Mouse (Mus musculus) cerebellum, adult 18-20 months (tissue): ENCODE measurements at regions not wholly inside any gene's neighbourhood (a gene's known extent, or its start where the extent isn't known, plus 50 kb on each side); places are given as distances from the start of the nearest gene placed in this dataset.
"Not testable (repeated sequence)": the region's sequence is repeated elsewhere in the genome, so short reads cannot be mapped to it uniquely, and the experiment has no call there.

ENCODE experiments used
- DNase-seq, 2 experiments: peaks; one replicate each; pipeline ENCODE4 v3.0.0; 2021

- no peak for DNase-seq
Measured at GRCm38 (mm10) chr9:115426682-115427081, 116.5 kb upstream of the Stt3b start.

DNA sequence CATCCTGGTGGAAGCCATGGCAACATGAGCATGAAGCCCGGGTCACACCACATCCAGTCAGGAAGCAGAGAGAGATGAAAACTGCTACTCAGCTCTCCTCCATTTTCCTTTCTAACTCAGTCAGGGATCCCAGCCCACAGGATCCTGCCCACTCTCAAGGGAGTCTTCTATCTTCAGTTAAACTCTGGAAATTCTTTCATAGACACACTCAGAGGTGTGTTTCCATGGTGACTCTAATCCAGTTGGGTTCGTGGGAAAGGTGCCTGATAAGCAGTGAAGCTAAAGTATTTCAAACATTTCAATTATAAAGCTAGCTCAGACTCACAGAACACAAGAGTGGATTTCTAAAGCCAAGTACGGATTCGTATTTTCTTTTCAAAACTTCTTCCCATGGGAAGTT, 120.0 kb upstream of the Stt3b start:
- DNase-seq: no peak

DNA sequence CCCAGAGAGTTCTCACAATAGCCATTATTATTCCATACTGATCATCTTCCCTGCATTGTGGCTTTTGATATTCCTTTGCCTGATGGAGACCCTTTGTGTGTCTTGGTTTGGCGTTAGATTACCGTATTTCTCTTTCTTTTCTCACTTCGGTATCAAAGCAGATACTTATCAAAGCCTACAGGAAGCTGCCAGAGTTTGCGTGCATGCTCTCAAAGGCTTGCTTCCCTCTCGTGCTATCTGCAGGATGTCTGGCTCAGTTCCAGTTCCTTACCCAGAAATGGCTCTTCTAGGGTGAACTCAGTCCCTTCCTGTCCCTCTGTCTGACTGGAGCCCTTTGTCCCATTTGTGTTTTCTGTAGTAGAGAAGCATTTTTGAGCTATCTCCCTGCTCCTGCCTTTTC, 124.5 kb upstream of the Stt3b start:
- DNase-seq: no peak

- DNase-seq: no peak
Measured at GRCm38 (mm10) chr9:115436301-115436700, 126.1 kb upstream of the Stt3b start.

DNA sequence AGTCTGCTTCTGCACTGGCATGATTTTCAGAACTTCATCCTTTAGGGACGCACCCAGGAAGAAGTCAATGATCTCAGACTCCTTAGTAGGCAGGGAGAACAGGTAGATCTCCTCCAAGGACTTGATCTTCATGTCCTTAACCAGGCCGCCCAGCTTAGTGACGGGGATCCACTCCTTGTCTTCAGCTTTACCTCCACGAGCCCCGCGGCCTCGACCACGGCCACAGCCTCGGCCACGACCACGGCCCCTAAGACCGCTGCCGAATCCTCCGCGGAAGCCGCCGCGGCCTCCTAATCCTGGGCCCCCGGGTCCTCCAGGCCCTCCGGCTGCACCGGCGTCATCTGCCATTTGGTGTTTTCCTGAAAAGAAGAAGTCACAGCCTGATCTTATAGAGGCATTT, 128.0 kb upstream of the Stt3b start:
- not testable (repeated sequence) for DNase-seq

DNA sequence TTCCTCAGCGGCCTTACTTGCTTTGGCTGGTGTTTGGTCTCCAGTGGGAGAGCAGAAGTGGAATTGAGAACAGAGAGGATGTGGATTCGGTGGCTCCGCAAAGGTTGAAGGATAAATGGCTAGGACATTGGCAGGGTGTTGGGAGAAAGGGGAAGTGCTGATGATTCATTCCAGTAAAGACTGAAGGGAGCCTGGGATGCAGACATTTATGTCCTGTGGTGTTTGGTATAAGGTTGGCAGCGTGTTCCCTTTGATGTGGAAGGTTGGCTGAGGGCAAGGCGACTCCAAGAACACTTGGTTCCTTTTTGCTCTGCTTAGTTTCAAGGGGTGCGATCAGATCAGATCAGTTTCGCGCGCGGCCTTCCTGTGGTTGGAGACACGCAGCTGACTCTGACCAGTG, 136.5 kb upstream of the Stt3b start:
- no peak for DNase-seq

DNA sequence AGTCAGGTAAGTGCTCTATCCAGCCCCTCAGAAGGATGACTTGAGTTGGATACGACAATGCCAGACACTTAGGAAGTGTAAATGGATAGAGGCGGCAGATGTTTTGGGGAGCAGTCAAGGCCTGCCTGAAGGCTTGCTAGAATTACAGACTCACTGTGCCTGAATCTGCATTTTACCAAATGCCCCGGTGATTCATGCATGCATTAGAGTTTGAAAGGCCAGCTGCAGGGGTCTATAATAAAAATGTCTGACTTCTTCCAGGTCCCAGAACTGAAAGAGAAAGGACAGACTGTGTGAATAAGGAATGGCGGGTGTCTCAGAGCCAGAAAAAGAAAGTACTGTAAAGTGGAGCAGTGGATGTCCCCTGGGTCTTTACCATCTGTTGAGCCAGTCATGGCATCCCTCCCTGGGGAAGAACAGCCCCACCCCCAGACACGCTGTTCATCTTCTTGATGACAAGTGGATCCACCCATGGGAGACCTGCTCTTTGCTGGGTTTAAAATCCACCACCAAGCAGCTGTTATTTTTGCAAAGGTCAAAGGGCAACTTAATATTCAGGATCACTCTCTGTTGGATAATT, 140.6 kb upstream of the Stt3b start:
- DNase-seq: no peak

- DNase-seq: no peak
Measured at GRCm38 (mm10) chr9:115454771-115455170, 144.6 kb upstream of the Stt3b start.

DNA sequence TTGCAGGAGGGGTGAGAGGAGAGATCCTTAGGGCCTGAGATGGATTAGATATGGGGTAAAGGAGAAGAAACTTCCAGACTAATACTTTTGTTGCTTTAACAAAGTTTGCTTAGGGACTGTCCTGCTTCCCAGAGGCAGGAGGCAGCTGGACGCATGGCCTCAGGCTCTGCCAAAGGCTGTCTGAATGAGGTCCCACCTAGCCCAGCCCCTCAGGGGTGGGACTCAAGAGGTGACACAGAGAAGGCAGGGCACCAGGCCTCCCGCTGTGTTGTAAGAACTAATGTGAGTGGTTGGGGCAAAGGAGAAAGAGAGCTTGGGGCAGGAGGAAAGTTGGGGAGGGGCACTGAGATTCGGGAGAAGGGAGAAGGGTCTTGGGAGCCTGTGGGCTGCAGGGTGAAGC, 145.9 kb upstream of the Stt3b start:
- DNase-seq: no peak

DNA sequence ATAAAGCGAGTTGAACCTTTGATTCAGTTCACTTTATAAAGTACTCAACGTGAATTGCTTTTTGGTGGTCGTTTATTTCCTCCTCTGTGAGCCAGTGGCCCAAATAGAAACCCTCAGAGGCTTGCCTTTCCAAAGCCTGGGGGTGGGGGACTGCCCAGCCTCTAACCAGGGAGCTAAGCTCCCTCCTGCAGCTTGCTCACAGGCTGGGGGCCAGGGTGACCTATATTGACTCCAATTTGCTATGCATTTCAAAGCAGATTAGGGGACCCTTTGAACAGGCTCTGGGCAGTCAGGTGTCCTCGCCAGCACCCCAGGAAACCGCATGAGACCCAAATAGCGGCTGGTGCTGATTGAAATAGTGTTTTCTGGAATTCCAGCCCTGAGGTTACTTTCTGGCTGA, 146.4 kb upstream of the Stt3b start:
- DNase-seq: no peak

DNA sequence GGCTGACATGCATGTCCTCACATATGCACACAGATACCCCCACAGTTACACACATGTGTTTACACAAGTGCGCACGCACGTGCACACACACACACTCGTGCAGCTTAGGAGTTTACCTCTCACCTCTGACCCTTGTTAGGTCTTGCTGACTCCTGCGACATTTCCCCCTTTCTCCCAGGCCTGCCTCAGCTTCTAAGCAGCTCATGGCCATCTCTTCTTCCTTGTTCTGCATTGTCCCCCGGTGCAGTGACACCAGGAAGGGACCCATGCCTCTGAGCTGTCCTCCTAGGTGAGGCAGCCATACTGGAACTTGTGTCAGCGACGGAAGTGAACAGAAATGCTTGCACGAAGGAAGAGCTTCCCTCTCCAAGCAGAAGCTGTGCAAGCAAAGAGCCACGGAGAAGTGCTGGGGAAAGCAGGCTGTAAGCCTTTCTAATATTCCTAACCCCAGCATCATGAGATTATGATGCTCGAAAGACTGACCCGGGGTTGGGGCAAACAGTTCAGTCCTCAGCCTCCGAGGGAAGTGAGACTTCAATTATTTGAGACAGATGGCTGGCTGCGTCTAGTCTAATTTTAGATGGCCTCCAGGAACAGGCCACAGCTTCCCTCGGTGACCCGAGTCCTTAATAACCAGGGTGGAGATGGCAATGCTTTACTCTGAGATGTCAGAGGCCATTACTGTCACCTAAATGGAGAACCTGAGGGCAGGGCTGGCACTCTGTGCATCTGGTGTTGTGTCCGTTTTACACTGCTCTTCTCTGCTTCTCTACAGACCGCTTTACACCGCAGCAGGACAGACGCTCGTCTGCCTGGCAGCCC, 147.9 kb upstream of the Stt3b start:
- DNase-seq: peak; percentile 3 to 4

- not testable (repeated sequence) for DNase-seq
Measured at GRCm38 (mm10) chr9:115459075-115459474, 148.9 kb upstream of the Stt3b start.

- no peak for DNase-seq
Measured at GRCm38 (mm10) chr9:115465326-115465725, 155.1 kb upstream of the Stt3b start.

- no peak for DNase-seq
Measured at GRCm38 (mm10) chr9:115468641-115469040, 158.4 kb upstream of the Stt3b start.

DNA sequence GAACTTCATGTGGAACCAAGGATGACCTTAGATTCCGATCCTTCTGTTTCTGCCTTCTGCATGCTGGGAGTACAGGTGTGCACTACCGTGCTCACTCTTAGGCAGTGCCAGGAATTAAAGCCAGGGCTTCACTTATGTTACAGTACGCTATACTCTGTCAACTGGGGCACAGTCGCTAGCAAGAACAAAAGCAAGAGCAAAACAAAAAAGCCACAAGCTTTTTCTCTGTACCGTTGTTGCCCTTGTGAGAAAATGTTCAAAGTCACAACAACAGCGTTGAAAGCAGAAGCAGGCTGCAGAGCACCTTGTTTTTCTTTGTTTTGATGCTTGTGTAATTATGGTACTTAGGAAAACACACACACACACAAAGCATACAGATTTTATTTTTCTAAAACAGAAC, 161.4 kb upstream of the Stt3b start:
- no peak for DNase-seq

DNA sequence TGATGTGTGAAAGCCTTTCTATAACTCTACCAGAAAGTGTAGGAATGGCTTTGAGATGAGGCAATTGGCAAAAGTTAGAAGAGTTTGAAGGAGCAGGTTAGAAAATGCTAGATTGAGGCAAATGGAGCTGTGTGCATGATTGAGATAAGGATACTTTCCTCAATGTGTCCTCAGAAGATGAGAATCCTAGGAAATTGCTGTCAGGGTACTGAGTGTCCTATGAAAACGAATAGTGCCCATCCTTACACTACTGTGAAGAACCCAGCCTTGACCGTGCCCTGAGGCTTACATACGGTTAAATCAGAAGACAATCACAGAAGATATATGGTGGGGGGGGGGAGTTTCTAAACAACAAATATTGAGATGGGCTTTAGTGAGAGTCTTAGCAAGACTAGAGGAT, 162.8 kb upstream of the Stt3b start:
- no peak for DNase-seq

DNA sequence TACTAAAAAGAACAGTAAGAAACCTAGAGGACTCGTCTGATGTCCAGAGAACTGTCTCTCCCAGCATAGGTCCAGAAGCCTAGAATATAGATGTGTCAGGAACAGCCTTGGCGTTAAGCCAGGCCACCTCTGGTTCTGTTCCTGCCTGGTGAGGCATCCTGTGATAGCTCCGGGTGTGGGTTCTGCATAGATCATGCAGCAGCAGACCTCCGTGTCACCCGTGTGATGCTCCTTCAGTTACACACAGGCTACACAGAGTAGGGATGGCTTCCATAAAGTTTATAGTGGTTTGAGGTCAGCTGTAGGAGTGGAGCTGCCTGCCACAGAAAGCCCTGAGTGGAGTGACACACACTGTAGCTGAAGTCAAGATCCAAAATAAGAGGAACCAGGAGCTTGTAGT, 163.6 kb upstream of the Stt3b start:
- DNase-seq: no peak

- no peak for DNase-seq
Measured at GRCm38 (mm10) chr9:115474342-115474741, 164.1 kb upstream of the Stt3b start.

- DNase-seq: no peak
Measured at GRCm38 (mm10) chr9:115476205-115476604, 166.0 kb upstream of the Stt3b start.

GRCm38 (mm10) chr9:115477556-115478220, 167.5 kb upstream of the Stt3b start:
- no peak for DNase-seq

DNA sequence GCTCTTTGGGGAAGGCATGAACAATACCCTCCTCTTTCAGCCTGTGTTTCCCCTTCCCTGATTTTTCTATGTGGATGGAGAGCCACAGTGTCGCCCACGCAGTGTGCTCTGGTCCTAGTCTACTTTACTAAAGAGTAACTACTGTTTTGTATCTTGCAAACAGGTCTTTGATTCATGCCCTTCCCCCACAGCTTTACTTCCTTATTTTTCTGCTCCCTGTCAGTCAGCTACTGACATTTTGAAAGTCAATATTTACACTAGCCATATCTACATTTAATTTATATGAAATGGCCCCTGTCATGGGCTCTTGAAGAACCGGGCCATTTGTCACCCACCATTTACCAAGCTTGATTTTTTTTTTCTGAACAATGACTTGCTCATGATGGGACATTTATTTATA, 168.7 kb upstream of the Stt3b start:
- DNase-seq: no peak

DNA sequence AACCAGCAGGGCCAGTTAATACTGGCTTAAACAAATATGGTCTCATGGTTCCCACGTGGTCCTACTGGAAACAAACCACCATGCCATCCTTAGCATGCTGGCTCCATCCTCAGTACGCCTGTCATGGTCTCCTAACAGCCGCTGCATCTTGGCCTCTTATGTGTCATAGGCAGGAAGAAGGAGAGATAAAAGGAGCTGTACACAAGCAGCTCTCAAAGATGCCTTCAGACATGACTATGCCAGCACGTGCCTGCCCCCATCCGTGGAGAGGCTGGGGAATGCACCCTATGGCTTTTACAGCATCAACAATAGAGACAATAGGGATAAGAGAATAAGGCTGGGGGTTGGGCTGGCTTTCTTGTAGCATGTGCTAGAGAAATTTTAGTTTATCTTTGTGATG, 171.0 kb upstream of the Stt3b start:
- DNase-seq: no peak

DNA sequence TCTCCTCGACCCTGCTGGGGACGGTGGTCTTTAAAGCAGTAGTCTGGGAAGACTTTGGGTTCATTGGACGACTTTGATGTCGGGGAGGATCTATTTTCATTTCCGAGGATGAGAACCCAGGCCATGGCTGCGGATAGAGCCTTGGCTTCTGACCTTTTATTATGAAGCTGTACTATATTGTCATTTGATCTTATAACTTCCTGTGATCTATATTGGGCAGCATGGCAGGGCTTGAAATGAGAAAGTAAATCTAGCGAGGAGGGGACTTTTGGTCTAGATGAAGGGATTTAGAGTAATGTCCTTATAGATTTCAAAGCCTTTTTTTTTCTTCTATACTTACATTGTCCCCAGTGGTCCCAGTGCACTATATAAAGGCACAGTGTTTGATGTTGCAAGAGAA, 172.8 kb upstream of the Stt3b start:
- DNase-seq: no peak

DNA sequence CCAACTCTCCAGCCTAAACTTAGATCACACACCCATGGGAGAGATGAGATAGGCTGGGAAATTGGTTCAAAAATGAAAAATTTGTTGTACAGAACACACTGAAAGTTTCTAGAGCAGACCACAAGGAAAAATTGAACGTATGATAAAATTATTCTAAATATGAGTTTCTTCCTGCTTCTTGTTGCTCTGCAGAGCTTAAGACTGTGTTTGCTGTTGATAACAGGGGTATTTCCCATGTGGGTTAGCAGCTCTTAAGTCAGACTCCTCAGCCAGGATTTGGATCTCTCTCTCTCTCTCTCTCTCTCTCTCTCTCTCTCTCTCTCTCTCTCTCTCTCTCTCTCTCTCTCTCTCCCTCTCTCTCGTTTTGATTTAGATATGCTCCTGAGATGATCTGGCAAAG, 173.5 kb upstream of the Stt3b start:
- no peak for DNase-seq
